Mouse (Mus musculus) testis, adult 2 months (tissue): ENCODE measurements around the gene Prickle1.

Source experiments
- CTCF ChIP-seq: fragments of 200-500 bp; IDR thresholded peaks from 2 replicates; pipeline ENCODE4 v1.5.1; 2012; ENCODE audit warnings: low read depth, mild to moderate bottlenecking, inconsistent platforms, low read length, moderate library complexity; ENCODE audit not compliant: control insufficient read depth, insufficient read depth, insufficient replicate concordance
- POLR2A ChIP-seq: fragments of 200-500 bp; IDR thresholded peaks from 2 replicates; pipeline ENCODE4 v1.6.1; 2012; ENCODE audit warnings: low read depth, mild to moderate bottlenecking, inconsistent platforms, low read length, moderate library complexity; ENCODE audit not compliant: control insufficient read depth

- TF ChIP-seq CTCF (no peak), POLR2A (no peak; the same call in 1 of the 2 replicates)
Measured at GRCm38 (mm10) chr15:93594888-93595698, 598 bp downstream of the Prickle1 start.
